Mouse (Mus musculus) left cerebral cortex, postnatal 10 days (tissue): ENCODE data around the gene Lrrc51. TPM values are rescaled to one million over a fixed set of nuclear protein-coding genes. Genes with fewer than 3 reads are reported as not detected.

Experiments used
- microRNA-seq: library from miRNA; unstranded; fragments of <30 nt; microRNA quantifications from one replicate; pipeline ENCODE4 v1.2.0, GENCODE M21; 2022
- total RNA-seq, 2 experiments: library from RNA; stranded (reverse); gene quantifications; 2 replicates each; pipeline ENCODE4 v1.2.3; 2021

The Lrrc51 gene
- total RNA-seq, 2 experiments from 2014 or later, result 2.8 to 4.0 TPM

Small RNA genes within 50 kb of the gene (microRNA-seq; reads per million reads assigned to microRNA genes)
- gene Gm22655, result not detected

Other genes with a start within 250 kb of the Lrrc51 start
- gene Phox2a, start 115.6 kb downstream of the Lrrc51 start, total RNA-seq, result not detected
- 10 to 100 TPM; 19.2 to 22.3 TPM for gene Inppl1, start 95.7 kb downstream of the Lrrc51 start, total RNA-seq
- gene Folr2, start 76.7 kb downstream of the Lrrc51 start, total RNA-seq, result under 1 TPM in 1 of 2 experiments, not detected in 1; 0.59 TPM
- gene Anapc15, start 70.2 kb downstream of the Lrrc51 start, total RNA-seq, result 10 to 100 TPM; 31.4 to 36.2 TPM
- under 1 TPM in 1 of 2 experiments, not detected in 1; 0.90 TPM for gene Folr1, start 63.1 kb downstream of the Lrrc51 start, total RNA-seq
- 10 to 100 TPM; 95.6 to 98.2 TPM for gene Lamtor1, start 28.0 kb downstream of the Lrrc51 start, total RNA-seq
- gene Tomt, start 27.5 kb downstream of the Lrrc51 start, total RNA-seq, result not detected
- gene Numa1, start 216 bp upstream of the Lrrc51 start, total RNA-seq, result 10 to 100 TPM; 60.5 to 60.9 TPM
- gene Il18bp, start 84.8 kb upstream of the Lrrc51 start, total RNA-seq, result 10 to 100 TPM in 1 of 2 experiments, 1 to 10 TPM in 1; 8.6 to 10.1 TPM
- 10 to 100 TPM; 39.1 to 44.4 TPM for gene Rnf121, start 131.6 kb upstream of the Lrrc51 start, total RNA-seq
- 10 to 100 TPM; 24.6 to 25.0 TPM for gene Xndc1, start 131.6 kb upstream of the Lrrc51 start, total RNA-seq
- 1 to 10 TPM; 1.1 to 1.8 TPM for gene Xntrpc, start 131.8 kb upstream of the Lrrc51 start, total RNA-seq
- under 1 TPM in 1 of 2 experiments, not detected in 1; 0.73 TPM for gene Trpc2, start 149.2 kb upstream of the Lrrc51 start, total RNA-seq
- not detected for gene Art1, start 167.8 kb upstream of the Lrrc51 start, total RNA-seq
- gene Art5, start 175.6 kb upstream of the Lrrc51 start, total RNA-seq, result not detected
- gene Chrna10, start 182.9 kb upstream of the Lrrc51 start, total RNA-seq, result under 1 TPM; 0.18 to 0.43 TPM